Mouse (Mus musculus) retina, postnatal 7 days (tissue): ENCODE results near the gene Pold3.

Experiments
- DNase-seq: peaks from one replicate; pipeline ENCODE4 v3.0.0-alpha.2; 2012; ENCODE audit warnings: low read depth, low spot score

Pold3 gene

GRCm38 (mm10) chr7:100121376-100121789 lies at the start of gene Pold3:
TSS of gene Pold3 (minus strand) at chr7:100121565.
- DNase-seq, result peak; percentile 97

- no peak for DNase-seq
Measured at GRCm38 (mm10) chr7:100170756-100171155, 49.4 kb upstream of the Pold3 start.

- DNase-seq, result no peak
Measured at GRCm38 (mm10) chr7:100168654-100169053, 47.3 kb upstream of the Pold3 start.

GRCm38 (mm10) chr7:100163506-100163905 lies 42.1 kb upstream of the Pold3 start:
- no peak for DNase-seq

GRCm38 (mm10) chr7:100160006-100160405 lies 38.6 kb upstream of the Pold3 start:
- no peak for DNase-seq

GRCm38 (mm10) chr7:100159105-100159841 lies 37.9 kb upstream of the Pold3 start, which contains the start of gene Lipt2:
TSS of gene Lipt2 (plus strand) at chr7:100159277.
- peak; percentile 78 for DNase-seq

GRCm38 (mm10) chr7:100157669-100158068 lies 36.3 kb upstream of the Pold3 start:
- DNase-seq, result no peak

- DNase-seq, result no peak
Measured at GRCm38 (mm10) chr7:100150626-100151025, 29.3 kb upstream of the Pold3 start.

GRCm38 (mm10) chr7:100150086-100150485 lies 28.7 kb upstream of the Pold3 start:
- no peak for DNase-seq

- no peak for DNase-seq
Measured at GRCm38 (mm10) chr7:100148586-100148985, 27.2 kb upstream of the Pold3 start.

- no peak for DNase-seq
Measured at GRCm38 (mm10) chr7:100140591-100140990, 19.2 kb upstream of the Pold3 start.

GRCm38 (mm10) chr7:100138075-100138474 lies 16.7 kb upstream of the Pold3 start:
- DNase-seq, result no peak

- no peak for DNase-seq
Measured at GRCm38 (mm10) chr7:100137038-100137437, 15.7 kb upstream of the Pold3 start.

GRCm38 (mm10) chr7:100132379-100132778 lies 11.0 kb upstream of the Pold3 start:
- no peak for DNase-seq

- no peak for DNase-seq
Measured at GRCm38 (mm10) chr7:100130592-100130991, 9.2 kb upstream of the Pold3 start.

- no peak for DNase-seq
Measured at GRCm38 (mm10) chr7:100128262-100129041, 7.1 kb upstream of the Pold3 start.

GRCm38 (mm10) chr7:100126514-100126913 lies 5.1 kb upstream of the Pold3 start:
- no peak for DNase-seq

GRCm38 (mm10) chr7:100125166-100125565 lies 3.8 kb upstream of the Pold3 start:
- DNase-seq, result no peak

GRCm38 (mm10) chr7:100124211-100124610 lies 2.8 kb upstream of the Pold3 start:
- peak; percentile 25 for DNase-seq

GRCm38 (mm10) chr7:100123486-100123885 lies 2.1 kb upstream of the Pold3 start:
- DNase-seq, result peak; percentile 21

- DNase-seq, result no peak
Measured at GRCm38 (mm10) chr7:100120791-100121261, 539 bp downstream of the Pold3 start.

- no peak for DNase-seq
Measured at GRCm38 (mm10) chr7:100114279-100114678, 7.1 kb downstream of the Pold3 start.

GRCm38 (mm10) chr7:100113821-100114220 lies 7.5 kb downstream of the Pold3 start:
- peak; percentile 23 for DNase-seq
